Mouse (Mus musculus) forebrain, embryonic 14.5 days (tissue): Measurements from ENCODE around the gene Tedc1. TPM values are rescaled to one million over a fixed set of nuclear protein-coding genes. Genes with fewer than 3 reads are reported as not detected.

Experiments used
- ATAC-seq: fragments of 200-750 bp; cut with Nextera tagmentation; 2 replicates; pipeline ENCODE4 v1.8.0; 2017; ENCODE audit warnings: mild to moderate bottlenecking, moderate library complexity
- DNase-seq: peaks from one replicate; pipeline ENCODE4 v3.0.0-alpha.2; 2015; ENCODE audit warnings: low spot score
- H3K27ac ChIP-seq: fragments of 300-500 bp; sonication (generic); 2 replicates; pipeline ENCODE4 v1.5.1; 2014; ENCODE audit warnings: low read depth, mild to moderate bottlenecking, control low read depth, low read length, moderate library complexity
- H3K27me3 ChIP-seq: fragments of 300-500 bp; sonication (generic); replicated peaks from 2 replicates; pipeline ENCODE4 v1.6.1; 2014; ENCODE audit warnings: low read length, control low read depth, mixed read lengths; ENCODE audit not compliant: control insufficient read depth, insufficient read depth
- H3K36me3 ChIP-seq: fragments of 300-500 bp; sonication (generic); 2 replicates; pipeline ENCODE4 v1.6.1; 2014; ENCODE audit warnings: low read length, control low read depth; ENCODE audit not compliant: control insufficient read depth, insufficient read depth
- H3K4me1 ChIP-seq: fragments of 300-500 bp; sonication (generic); 2 replicates; pipeline ENCODE4 v1.6.1; 2014; ENCODE audit warnings: antibody characterized with exemption, low read length, control low read depth; ENCODE audit not compliant: control insufficient read depth, insufficient read depth
- H3K4me2 ChIP-seq: fragments of 300-500 bp; sonication (generic); 2 replicates; pipeline ENCODE4 v1.6.1; 2014; ENCODE audit warnings: mild to moderate bottlenecking, control low read depth, low read length
- H3K4me3 ChIP-seq: fragments of 300-500 bp; sonication (generic); 2 replicates; pipeline ENCODE4 v1.5.1; 2014; ENCODE audit warnings: low read depth, low read length, control low read depth
- H3K9ac ChIP-seq: fragments of 300-500 bp; sonication (generic); 2 replicates; pipeline ENCODE4 v1.6.1; 2014; ENCODE audit warnings: mild to moderate bottlenecking, low read length, control low read depth, moderate library complexity
- H3K9me3 ChIP-seq: fragments of 300-500 bp; sonication (generic); replicated peaks from 2 replicates; pipeline ENCODE4 v1.6.1; 2016; ENCODE audit warnings: low read length, control low read depth, mixed read lengths; ENCODE audit not compliant: control insufficient read depth
- WGBS: fragments of 180-500 bp; shearing (Covaris S2); extraction: QIAGEN DNeasy Blood & Tissue Kit; methylation state at CpG from one replicate; pipeline ENCODE4 v1.1.7; 2014; 5-methylcytosine and 5-hydroxymethylcytosine counted together
- polyA plus RNA-seq: library from polyadenylated mRNA; unstranded; fragments of >200 nt; fragmentation: Nextera tagmentation; extraction: Ambion mirVana; gene quantifications from 2 replicates; pipeline ENCODE4 v1.2.1, GENCODE M21; 2014

Tedc1 gene
- polyA plus RNA-seq, 1 experiment from 2014 or later: 9.5 TPM

GRCm38 (mm10) chr12:113130732-113131131, 25.5 kb upstream of the Tedc1 start:
- Histone ChIP-seq H3K4me1 (no peaks in the 10 kb centered on the region), H3K36me3 (peaks cover 100% of the 10 kb centered on the region), H3K27ac (no peak overlapping the region), H3K9me3 (no peaks in the 10 kb centered on the region), H3K4me2 (no peak overlapping the region), H3K4me3 (no peak overlapping the region), H3K27me3 (no peaks in the 10 kb centered on the region), H3K9ac (no peak overlapping the region)
- ATAC-seq (no peak), DNase-seq (no peak)
- WGBS: 98% methylated on average over 8 of the region's 8 CpGs

GRCm38 (mm10) chr12:113131601-113132000, 24.6 kb upstream of the Tedc1 start:
- H3K4me2 ChIP-seq: no peak overlapping the region
- H3K27ac ChIP-seq: no peak overlapping the region
- peaks cover 100% of the 10 kb centered on the region for H3K36me3 ChIP-seq
- no peak for DNase-seq
- H3K4me3 ChIP-seq: no peak overlapping the region
- ATAC-seq: no peak
- 98% methylated on average over 14 of the region's 14 CpGs for WGBS
- no peak overlapping the region for H3K9ac ChIP-seq
- H3K4me1 ChIP-seq: no peaks in the 10 kb centered on the region
- H3K9me3 ChIP-seq: no peaks in the 10 kb centered on the region
- no peaks in the 10 kb centered on the region for H3K27me3 ChIP-seq

GRCm38 (mm10) chr12:113132567-113132966, 23.7 kb upstream of the Tedc1 start:
- ATAC-seq: no peak

GRCm38 (mm10) chr12:113133260-113133659, 23.0 kb upstream of the Tedc1 start:
- DNase-seq: no peak
- 89% methylated on average over 9 of the region's 9 CpGs for WGBS
- no peak overlapping the region for H3K27ac ChIP-seq
- H3K27me3 ChIP-seq: no peaks in the 10 kb centered on the region
- ATAC-seq: no peak
- H3K9ac ChIP-seq: no peak overlapping the region
- no peak overlapping the region for H3K4me3 ChIP-seq
- no peaks in the 10 kb centered on the region for H3K9me3 ChIP-seq
- no peaks in the 10 kb centered on the region; the same call in 1 of the 2 replicates for H3K4me1 ChIP-seq
- H3K36me3 ChIP-seq: peaks cover 100% of the 10 kb centered on the region
- no peak overlapping the region for H3K4me2 ChIP-seq

More at GRCm38 (mm10) chr12:113132567-113132966, 23.7 kb upstream of the Tedc1 start:
- no peak overlapping the region for H3K4me3 ChIP-seq
- H3K36me3 ChIP-seq: peaks cover 100% of the 10 kb centered on the region
- H3K4me1 ChIP-seq: no peaks in the 10 kb centered on the region
- 82% methylated on average over 2 of the region's 2 CpGs for WGBS
- H3K9ac ChIP-seq: no peak overlapping the region
- no peak overlapping the region for H3K4me2 ChIP-seq
- H3K27ac ChIP-seq: no peak overlapping the region
- DNase-seq: no peak
- H3K27me3 ChIP-seq: no peaks in the 10 kb centered on the region
- no peaks in the 10 kb centered on the region for H3K9me3 ChIP-seq

- Histone ChIP-seq H3K9me3 (no peaks in the 10 kb centered on the region), H3K9ac (no peak overlapping the region), H3K27me3 (no peaks in the 10 kb centered on the region), H3K36me3 (peaks cover 96% of the 10 kb centered on the region), H3K4me1 (peaks cover 6% of the 10 kb centered on the region), H3K4me3 (no peak overlapping the region), H3K4me2 (no peak overlapping the region), H3K27ac (no peak overlapping the region)
- no peak for DNase-seq
- no peak for ATAC-seq
- WGBS: 75% methylated on average over 5 of the region's 5 CpGs
These were observed 22.3 kb upstream of the Tedc1 start for GRCm38 (mm10) chr12:113133861-113134403.

GRCm38 (mm10) chr12:113134502-113134901, 21.7 kb upstream of the Tedc1 start:
- Histone ChIP-seq H3K9me3 (no peaks in the 10 kb centered on the region), H3K4me2 (no peak overlapping the region), H3K4me1 (peaks cover 12% of the 10 kb centered on the region), H3K27ac (no peak overlapping the region), H3K27me3 (no peaks in the 10 kb centered on the region), H3K9ac (no peak overlapping the region), H3K36me3 (peaks cover 90% of the 10 kb centered on the region), H3K4me3 (no peak overlapping the region)
- ATAC-seq: no peak
- 96% methylated on average over 4 of the region's 4 CpGs for WGBS
- no peak for DNase-seq

GRCm38 (mm10) chr12:113135401-113135800, 20.8 kb upstream of the Tedc1 start:
- peaks cover 13% of the 10 kb centered on the region for H3K4me1 ChIP-seq
- no peak for ATAC-seq
- 93% methylated on average over 7 of the region's 7 CpGs for WGBS
- peaks cover 81% of the 10 kb centered on the region for H3K36me3 ChIP-seq
- no peak for DNase-seq
- H3K27me3 ChIP-seq: no peaks in the 10 kb centered on the region
- H3K9me3 ChIP-seq: no peaks in the 10 kb centered on the region
- no peak overlapping the region for H3K4me2 ChIP-seq
- H3K27ac ChIP-seq: no peak overlapping the region
- no peak overlapping the region for H3K4me3 ChIP-seq
- H3K9ac ChIP-seq: no peak overlapping the region

GRCm38 (mm10) chr12:113136492-113137020, 19.7 kb upstream of the Tedc1 start:
- Histone ChIP-seq H3K4me3 (no peak overlapping the region), H3K27me3 (no peaks in the 10 kb centered on the region), H3K36me3 (peaks cover 70% of the 10 kb centered on the region), H3K4me2 (no peak overlapping the region), H3K9me3 (no peaks in the 10 kb centered on the region), H3K9ac (no peak overlapping the region), H3K27ac (no peak overlapping the region; the same call in 1 of the 2 replicates), H3K4me1 (peaks cover 17% of the 10 kb centered on the region)
- 78% methylated on average over 17 of the region's 17 CpGs for WGBS
- DNase-seq: no peak
- no peak for ATAC-seq

GRCm38 (mm10) chr12:113137260-113138213, 18.7 kb upstream of the Tedc1 start:
- Histone ChIP-seq H3K27ac (no peak overlapping the region), H3K4me1 (peaks cover 27% of the 10 kb centered on the region), H3K9me3 (no peaks in the 10 kb centered on the region), H3K4me3 (no peak overlapping the region), H3K9ac (no peak overlapping the region), H3K27me3 (no peaks in the 10 kb centered on the region), H3K36me3 (peaks cover 60% of the 10 kb centered on the region), H3K4me2 (no peak overlapping the region)
- 89% methylated on average over 18 of the region's 18 CpGs for WGBS
- no peak for DNase-seq
- no peak for ATAC-seq
